Mouse (Mus musculus) layer of hippocampus, postnatal 14 days (tissue): Measurements from ENCODE around the gene Prdm1. TPM values are rescaled to one million over a fixed set of nuclear protein-coding genes. Genes with fewer than 3 reads are reported as not detected.

Experiments used
- DNase-seq, 2 experiments: peaks; one replicate each; pipeline ENCODE4 v3.0.0; 2021 to 2022; ENCODE audit warnings: low spot score in 2 of 2, mixed read lengths in 1 of 2
- total RNA-seq, 2 experiments: library from RNA; stranded (reverse); gene quantifications; 2 replicates each; pipeline ENCODE4 v1.2.3; 2021

The Prdm1 gene
- total RNA-seq, 2 experiments from 2014 or later = 0.98 to 1.2 TPM

DNA sequence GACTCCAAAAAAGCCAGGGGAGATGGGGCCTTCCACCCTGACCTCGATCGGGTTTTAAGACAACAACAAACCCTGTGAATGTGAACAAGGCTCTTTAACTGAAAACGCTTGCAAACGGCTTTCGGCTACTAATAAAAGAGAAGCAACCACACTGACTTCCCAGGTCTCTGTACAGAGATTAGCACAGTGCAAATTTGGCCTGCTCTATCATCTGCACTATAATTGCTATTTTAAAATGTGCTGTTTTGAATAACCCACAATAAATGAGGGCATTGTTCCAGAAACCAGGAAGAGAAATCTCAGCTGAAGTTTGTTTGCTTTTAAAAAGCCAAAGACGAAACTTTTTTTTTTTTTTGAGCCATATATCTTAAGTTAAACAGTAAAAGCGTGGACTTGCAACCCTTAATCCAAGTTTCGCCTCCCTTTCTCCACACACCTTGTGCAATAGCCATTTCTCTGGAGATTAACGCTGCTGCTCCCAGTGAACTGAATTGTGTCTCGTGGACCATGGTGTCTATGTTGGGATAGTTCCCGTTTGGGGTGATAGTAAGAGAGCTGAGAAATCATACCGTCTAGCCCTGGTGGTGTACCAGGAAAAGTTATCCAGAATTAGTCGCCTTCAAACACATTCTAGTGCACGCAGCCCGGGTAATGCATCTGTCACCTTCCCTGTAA is 34.3 kb downstream of the Prdm1 start:
- no peak for DNase-seq

DNA sequence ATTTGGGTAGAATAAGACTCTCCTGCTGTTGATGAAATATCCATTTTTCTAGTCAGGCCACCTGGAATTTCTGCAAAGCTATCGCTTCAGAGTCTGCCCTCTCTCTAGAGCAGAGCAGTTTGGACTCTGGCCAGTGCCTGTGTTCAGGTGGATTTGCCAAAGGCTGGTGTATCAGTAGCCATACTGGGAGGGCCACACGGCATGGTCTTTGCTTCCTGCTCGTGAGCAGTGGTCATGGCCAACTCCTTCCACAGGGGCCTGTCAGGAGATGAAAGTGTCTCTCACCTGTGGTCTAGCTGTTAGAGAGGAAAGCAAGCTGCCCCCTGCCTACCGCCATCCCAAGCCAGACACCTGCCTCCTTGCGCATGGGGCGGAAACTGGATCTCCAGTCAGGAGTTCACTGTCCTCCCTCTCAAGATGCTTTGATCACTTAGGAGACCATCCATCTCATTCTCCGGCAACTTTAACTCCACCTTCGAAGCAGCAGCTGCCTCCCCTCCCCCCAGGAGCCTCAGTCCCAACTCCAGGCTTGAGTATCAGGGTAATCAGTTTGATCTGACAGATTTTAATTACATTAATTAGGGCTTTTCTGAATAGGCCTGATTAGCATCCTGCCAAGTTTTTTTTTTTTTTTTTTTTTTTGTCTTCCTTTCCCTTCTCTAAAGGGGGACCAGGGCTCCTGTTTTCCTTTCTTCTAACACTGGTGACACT is 35.3 kb downstream of the Prdm1 start:
- no peak for DNase-seq

DNA sequence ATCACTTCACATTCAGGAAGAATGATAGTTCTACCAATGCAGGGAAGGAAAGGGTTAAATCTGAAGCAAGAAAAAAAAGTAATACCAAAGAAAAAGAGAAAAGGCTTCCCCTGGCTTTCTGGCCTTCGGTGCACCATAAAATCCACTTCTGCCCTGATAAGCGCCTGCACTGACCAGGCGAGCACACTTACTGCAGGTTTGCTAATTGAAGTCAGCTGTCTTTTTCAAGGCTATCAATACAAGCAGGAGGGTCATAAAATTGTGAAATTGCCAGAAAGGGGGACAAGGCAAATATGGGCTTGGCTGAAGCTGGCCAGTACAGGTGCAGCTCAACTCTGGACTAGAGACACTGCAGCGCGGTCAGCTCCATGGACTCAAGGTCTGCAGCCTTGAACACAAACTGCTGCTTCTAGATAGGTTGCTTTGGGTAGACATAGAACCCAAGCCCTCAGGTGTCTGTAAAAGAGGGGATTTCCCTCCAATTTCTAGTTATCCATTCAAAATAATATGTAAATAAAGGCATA is 37.3 kb downstream of the Prdm1 start:
- no peak for DNase-seq

DNA sequence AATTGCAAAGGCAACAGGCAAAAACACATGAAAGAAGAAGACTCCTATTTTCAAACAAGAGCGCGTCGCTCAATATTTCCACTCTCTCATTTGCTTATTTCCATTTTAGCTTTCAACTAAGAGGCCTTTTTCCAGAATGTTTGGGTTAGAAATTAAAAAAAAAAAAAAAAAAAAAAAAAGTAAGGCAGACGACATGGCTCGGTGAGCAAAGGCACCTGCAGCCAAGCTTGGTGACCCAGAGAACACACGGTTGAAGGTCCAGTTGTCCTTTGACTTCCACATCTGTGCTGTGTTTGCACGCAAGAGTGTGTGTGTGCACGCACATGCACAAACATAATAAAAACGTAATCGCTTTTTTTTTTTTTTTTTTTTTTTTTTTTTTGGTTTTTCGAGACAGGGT is 41.2 kb downstream of the Prdm1 start:
- no peak for DNase-seq

DNA sequence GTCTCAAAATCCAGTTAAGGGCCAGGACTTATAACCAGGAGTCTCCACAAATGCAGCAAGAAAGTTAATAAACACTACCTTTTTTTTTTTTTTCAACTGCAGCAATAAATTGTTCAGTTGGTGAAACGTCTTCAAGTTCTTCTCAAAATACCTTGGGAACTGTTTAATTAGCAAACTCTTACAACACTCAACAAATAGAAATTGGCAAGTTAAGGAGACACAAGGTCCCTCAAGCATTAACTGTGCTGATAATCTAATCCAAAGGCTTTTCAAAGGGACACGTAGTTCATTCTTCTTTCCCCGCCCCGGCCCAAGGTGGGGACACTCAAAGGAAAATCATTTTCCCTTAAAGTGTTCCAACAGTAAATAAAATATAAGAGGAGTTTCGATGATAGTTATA is 44.2 kb downstream of the Prdm1 start:
- DNase-seq = no peak

DNA sequence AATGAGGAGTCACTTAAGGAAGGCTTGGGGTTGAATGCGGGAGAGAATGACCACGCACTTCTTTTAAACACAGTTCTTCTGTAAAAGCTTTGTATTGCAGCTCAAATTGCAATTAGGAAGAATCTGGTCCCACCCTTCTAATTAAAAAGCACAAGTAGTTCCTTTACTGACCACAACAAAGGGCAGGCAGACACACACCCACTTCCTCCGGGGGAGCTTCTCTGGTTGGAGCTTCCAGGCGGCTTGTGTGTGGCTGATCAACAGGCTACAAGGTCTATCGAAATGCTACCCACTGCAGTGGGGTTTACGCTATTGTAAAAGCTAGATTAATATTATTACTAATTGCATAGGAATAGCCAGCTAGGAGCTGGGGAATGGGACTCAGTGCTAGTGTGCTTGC is 45.2 kb downstream of the Prdm1 start:
- DNase-seq = no peak

DNA sequence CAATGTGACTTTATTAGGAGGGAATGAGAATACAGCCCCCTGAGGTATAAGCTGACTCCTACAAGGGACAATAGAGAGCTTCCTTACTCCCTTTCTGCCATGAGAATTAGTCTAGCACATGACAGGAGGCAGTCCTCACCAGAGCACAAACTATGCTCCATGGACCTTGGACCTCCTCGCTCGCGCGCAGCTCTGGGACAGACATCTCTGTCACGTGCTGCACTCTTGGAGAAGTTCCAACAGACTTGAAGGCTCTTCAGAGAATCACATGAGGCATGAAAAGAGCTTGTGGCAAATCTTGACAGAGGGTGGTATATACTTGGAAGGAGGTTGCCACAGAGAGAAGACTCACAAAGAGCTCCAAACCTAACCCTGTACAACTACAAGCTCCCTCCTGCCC is 46.9 kb downstream of the Prdm1 start:
- DNase-seq = no peak

DNA sequence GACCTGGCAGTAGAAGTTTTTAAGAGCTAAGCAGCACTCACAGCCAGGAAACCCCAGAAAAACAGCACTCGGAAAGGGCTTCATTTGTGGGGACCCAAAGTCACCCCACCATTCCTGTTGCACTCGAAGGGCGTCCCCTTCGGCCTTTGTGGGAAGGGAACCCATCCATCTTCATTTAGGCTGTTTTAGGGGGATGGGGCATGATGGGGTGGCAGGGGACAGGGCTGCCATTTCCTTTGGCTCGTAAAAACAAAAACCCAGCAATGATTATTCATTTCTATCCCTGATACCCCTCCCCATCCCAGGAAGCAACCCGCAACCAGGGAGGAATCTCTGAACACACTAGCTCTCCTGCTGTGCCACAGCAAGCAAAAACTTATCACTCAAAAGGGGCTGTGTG is 49.0 kb downstream of the Prdm1 start:
- no peak for DNase-seq

DNA sequence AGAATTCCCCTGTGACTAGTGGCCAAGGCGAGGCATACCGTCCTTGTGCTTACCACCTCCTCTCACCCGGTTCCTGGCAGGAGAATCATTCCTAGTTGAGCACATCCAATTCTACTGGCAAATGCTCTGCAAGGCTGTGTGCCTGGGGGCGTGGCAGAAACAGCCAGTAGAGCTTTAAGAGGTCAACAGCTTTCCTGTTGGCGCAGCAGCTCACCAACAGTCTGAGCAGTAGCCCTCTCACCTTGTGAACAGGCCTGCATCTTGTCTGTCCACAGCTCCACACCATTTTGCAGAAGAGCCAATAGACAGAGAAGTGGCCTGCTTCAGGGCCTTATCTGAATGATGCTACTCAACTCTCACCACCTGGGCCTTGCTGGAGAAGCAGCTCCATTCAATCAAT is 50.2 kb downstream of the Prdm1 start:
- no peak for DNase-seq

DNA sequence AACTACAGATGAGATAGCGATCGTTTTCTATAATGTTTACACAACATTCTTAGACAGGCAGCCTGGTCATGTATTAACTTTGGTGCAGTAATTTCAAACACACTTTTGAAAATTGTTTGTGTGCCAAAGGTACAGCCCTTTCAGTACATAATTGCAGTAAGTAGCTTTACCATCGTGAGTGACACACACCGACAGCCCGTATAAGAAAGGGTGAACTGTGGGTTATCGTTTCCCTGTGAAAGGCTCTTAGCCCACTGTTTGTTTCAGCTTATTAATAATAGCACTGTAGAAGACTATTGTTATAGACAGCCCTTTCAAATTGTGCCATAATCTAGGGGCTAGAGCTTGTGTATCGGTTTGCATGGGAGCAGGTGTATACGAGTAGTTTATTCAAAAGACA is 51.1 kb downstream of the Prdm1 start:
- no peak for DNase-seq

DNA sequence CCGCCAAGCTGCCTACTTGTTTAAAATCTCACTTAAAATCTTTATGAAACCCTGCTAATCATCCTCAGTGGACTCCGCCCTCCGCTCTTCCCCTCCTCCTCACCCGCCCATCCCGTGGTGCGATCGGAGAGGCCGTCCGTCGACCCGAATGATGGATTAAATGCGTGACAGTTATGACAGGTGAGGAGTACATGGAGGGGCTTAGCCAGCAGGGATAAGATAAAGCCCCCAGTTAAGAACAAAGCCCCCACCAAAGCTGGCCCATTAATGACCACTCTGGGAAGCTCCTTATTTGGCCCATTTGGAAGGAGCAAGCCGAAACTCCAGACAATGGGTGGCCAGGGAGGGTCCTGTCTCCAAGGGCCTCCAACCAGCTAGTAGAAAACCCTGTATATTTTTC is 51.8 kb downstream of the Prdm1 start:
- no peak for DNase-seq

DNA sequence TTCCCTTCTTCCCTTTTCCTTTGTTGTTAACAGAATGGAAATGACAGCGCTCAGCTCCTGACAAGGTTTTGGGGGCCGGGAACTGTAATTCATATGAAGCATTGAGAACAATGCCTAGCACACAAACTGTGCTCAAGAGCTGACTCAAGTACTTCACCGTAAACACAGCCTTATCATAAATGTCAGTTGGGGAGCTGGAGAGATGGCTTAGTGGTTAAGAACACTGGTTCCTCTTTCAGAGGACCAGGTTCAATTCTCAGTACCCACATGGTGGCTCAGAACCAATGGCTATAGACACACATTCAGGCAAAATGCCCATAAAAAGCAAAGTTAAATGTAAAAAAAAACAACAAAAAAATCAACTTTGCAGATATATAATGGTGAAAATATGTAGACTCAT is 52.9 kb downstream of the Prdm1 start:
- DNase-seq = no peak

DNA sequence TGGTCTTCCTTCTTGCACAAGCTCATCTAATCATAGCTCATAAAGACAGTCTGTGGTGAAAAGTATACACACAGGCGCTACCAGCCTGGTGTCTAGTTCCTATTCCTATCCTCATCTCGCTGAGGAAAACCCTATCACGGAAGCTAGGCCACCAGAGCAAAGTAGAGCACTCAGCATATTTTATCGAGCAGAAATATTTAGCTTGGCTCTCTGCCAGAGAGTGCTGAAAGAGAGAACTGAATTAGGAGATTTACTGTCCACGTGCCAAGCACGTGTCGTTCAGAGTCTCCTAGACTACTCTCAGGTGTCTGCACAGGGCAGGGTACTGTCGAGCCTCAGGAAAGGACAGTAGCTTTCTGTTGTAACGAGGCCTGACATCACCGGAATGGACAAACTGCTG is 54.0 kb downstream of the Prdm1 start:
- no peak for DNase-seq

DNA sequence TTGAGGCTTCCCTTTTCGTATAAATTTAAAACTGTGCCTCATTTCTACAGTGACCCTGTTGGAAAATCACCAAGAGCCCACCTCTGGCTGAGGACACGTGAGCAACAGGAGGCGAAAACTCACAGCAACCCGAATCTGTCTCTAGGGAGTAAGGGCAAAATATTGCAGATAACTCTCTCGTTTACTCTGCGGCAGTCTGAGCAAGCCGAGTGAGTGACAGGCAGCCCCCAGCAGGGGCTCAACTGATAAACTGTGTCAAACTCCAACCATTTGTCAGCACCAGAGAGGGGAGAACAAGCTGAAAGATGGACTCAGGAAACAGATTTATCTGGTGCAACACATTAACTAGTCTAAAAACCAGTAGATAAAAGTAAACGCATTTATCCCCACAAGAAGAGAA is 62.7 kb downstream of the Prdm1 start:
- DNase-seq = no peak

DNA sequence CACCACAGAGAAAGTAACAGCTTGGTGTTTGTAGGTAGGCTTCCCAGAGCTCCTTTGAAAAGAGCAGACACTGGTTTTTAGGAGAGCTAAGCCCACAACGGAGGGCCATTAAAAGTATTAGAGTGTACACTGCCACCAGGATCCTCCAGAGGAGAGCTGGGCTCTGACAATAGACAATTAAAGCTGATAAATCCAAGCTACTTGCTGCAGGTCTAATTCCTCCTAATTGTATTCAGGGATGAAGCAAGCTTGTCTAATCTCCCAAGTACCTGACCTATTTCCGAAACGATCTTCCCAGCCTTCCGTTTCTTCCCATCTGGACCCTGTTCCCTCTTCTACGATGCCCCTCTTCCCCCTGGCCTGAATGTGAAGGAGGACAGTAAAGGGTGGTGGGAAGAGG is 63.7 kb downstream of the Prdm1 start:
- DNase-seq = no peak

DNA sequence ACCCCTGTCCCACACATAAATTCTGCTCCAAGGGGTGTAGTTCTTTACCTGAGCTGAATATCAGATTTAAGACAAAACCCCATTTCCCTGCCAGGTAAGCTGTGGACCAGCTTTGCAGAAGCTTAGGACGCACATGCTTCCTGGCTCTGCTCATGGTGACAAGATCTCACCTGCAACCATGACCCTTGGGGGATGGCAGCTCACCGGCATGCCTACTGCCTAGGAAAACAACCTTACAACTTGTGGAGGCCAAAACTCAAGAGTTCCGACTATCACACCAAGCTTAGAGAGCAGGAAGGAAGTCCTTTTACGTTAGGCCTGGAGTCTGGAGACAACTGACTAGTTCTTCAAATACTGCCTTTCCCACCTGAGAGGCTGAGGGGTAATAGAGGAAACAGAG is 64.4 kb downstream of the Prdm1 start:
- DNase-seq = no peak

DNA sequence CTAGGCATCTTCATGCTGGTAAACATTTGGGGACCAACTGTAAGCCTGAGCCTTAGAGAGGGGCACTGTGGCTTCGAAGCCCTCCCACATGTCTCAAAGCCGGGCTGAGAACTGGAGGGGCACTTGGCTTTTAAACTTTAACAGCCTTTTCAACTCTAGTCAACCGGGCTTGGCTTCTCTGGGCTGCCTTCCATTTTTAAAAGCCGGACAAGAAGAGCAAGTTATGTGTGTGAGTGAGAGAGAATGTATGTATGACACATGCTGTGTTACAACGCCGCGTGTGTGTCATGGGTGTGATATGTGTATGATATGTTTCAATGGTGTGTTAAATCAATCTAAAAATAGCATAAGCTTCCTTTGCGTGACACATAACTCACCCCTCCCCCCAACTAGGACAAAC is 66.0 kb downstream of the Prdm1 start:
- no peak for DNase-seq

DNA sequence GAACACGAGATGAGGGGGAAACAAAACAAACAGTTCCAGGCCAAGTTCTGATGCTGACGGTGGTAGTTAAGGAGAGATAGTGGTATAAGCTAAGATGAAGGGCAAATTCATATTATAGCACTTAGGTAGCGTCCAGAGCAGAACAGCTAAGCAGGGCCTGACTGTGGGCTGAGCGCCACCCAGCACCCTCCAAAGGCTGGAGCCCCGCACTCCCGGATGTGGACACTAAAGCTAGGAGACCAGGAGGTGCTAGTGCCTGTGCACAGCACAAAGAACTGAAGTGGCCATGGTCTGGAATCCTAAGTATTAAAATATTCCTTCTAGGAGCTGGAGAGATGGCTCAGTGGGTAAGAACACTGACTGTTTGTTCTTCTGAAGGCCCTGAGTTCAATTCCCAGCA is 67.2 kb downstream of the Prdm1 start:
- DNase-seq = no peak

DNA sequence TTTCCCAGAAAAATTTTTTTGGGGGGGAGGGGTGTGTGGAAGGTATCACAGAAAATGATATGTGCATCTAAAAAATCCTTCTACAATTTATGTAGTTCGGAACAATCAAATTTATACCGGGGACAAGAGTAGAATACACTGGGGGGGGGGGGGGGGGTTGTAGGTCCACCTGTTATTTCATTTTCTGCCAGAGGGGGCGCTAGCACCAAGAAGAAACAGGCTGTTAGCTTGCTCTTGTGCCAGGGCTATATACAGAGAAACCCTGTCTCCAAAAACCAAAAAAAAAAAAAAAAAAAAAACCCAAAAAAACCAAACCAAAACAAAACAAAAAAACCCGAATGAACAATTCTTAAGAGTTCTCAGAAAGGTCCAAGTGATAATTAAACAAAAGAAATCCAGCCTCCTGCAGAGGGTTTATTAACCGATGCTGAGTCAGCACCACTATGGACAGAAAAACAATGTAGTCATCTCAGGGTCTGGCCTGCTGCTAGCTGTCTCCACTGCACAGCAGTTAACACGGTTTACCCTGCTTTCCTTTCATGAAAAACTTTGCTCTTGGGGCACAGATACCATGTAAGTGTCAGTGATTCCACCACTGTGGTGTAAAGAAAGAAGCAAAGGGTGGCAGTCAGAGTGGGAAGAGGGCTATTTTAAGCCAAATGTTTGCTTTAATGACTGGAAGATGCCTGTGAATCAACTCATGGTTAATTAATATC is 68.0 kb downstream of the Prdm1 start:
- peak in 1 of 2 experiments; percentile 39 for DNase-seq

DNA sequence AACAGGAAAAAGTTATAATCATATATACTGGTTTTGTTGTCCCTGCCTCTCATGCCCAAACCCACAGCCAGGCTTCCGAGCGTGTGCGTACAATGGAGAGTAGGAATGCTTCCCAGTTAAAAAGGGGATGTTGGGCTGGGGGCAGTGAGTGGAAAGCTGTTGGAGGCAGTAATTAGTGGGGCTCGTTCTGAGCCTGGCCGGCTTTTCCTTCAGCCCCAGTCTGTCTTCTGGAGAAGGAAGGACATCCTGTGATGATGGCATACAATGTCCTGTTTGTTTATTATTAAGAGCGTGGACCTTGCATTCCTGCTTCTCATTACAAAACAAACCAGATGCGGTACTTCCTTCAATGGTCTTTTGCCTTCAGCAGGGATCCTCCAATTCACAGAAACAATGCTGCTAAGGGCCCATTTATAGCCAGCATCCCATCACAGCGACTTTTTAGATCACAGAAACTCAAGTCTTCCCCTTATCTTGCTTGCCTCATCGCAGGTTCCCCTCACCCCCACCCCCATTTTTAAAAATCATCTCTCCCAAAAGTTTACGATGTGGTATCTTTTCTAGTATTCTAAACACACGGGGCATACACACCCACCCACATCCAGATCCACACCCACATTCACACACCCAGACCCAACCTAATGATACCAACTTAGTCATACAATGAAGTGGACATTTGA is 68.8 kb downstream of the Prdm1 start:
- DNase-seq = no peak

DNA sequence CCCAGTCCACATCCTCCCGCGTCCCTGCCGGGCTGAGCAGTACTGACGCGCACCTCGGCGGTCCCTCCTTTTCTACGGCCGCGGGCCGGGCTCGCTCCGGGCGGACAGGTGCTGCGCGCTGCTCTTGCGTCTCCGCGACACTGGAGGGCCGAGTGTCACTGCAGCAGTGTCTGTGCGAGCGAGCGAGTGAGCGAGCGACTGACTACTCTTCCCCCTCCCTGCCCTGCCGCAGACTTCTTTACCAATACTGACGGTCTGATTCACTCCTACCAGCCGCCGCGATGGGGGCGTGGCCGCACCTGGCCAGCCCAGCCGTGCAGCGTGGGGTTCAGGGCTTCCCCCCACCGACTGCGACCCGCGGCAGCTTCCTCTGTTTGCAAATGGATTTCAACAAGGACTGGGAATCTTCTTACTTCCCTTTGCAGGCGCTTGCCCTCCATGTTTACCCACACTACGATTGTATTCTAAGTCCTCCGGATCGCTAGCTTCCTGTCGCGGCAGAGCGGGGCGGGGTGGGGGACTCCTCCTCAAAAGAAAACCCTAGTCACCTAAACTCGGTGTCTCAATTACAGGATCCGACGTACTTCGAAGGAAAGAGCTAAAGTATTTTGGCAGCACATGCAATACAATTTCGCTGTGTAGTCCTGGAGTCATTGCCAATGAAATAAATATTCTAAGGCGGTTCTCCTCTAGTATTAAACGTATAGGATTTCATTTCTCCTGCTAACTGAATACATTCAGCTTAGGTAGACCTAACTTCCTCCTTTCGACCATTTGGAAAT is 69.6 kb downstream of the Prdm1 start:
- DNase-seq = peak; percentile 24 to 37
